Mouse (Mus musculus) lung, postnatal 0 days (tissue): ENCODE measurements around the gene Wdr73.

Experiments
- CTCF ChIP-seq: IDR thresholded peaks from 2 replicates; pipeline ENCODE4 v1.5.1; 2016; ENCODE audit warnings: antibody characterized with exemption, mild to moderate bottlenecking
- EP300 ChIP-seq: IDR thresholded peaks from 2 replicates; pipeline ENCODE4 v1.6.1; 2016; ENCODE audit warnings: antibody characterized with exemption, mild to moderate bottlenecking, control low read depth

DNA sequence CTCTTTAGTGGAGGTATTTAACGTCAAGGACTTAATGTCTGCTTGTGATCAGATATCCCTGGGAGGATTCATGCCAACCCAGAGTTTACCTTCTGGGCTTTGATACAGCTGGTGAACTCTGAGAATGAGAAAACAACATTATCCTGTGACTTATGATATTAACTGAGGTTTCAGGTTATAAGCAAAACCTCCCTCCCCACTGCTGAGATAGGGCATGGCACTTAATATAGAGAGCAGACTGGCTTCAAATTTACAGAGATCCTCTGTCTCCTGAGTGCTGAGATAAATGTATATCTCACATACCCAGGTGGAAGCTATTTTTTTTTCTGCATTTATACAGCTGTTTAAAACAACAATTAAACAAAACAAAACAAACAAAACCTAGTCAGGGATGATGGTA is 31.7 kb upstream of the Wdr73 start:
- TF ChIP-seq EP300 (no peak), CTCF (no peak)
